Mouse (Mus musculus) heart, embryonic 15.5 days (tissue): ENCODE measurements around the gene Prelp. TPM values are rescaled to one million over a fixed set of nuclear protein-coding genes. Genes with fewer than 3 reads are reported as not detected.
A peak's percentile ranks its signal among the peaks of the same experiment; 100 is the strongest.
"Not testable (repeated sequence)": the region's sequence is repeated elsewhere in the genome, so short reads cannot be mapped to it uniquely, and the experiment has no call there.

Source experiments
- ATAC-seq: fragments of 200-750 bp; cut with Nextera tagmentation; replicated peaks from 2 replicates; pipeline ENCODE4 v1.8.0; 2017; ENCODE audit warnings: low read depth, moderate TSS enrichment; ENCODE audit not compliant: insufficient number of reproducible peaks, insufficient read depth, low FRiP score
- H3K27ac ChIP-seq: fragments of 300-500 bp; sonication (generic); 2 replicates; pipeline ENCODE4 v1.5.1; 2015; ENCODE audit warnings: mild to moderate bottlenecking, inconsistent platforms
- H3K27me3 ChIP-seq: fragments of 300-500 bp; sonication (generic); 2 replicates; pipeline ENCODE4 v1.6.1; 2015; ENCODE audit warnings: inconsistent platforms
- H3K36me3 ChIP-seq: fragments of 300-500 bp; sonication (generic); 2 replicates; pipeline ENCODE4 v1.6.1; 2015; ENCODE audit warnings: mild to moderate bottlenecking, inconsistent platforms
- H3K4me1 ChIP-seq: fragments of 300-500 bp; sonication (generic); replicated peaks from 2 replicates; pipeline ENCODE4 v1.6.1; 2015; ENCODE audit warnings: inconsistent platforms
- H3K4me2 ChIP-seq: fragments of 300-500 bp; sonication (generic); 2 replicates; pipeline ENCODE4 v1.6.1; 2015; ENCODE audit warnings: inconsistent platforms, mild to moderate bottlenecking, moderate library complexity
- H3K4me3 ChIP-seq: fragments of 300-500 bp; sonication (generic); 2 replicates; pipeline ENCODE4 v1.5.1; 2015; ENCODE audit warnings: mild to moderate bottlenecking, inconsistent platforms
- H3K9ac ChIP-seq: fragments of 300-500 bp; sonication (generic); 2 replicates; pipeline ENCODE4 v1.6.1; 2015; ENCODE audit warnings: mild to moderate bottlenecking, inconsistent platforms
- H3K9me3 ChIP-seq: fragments of 300-500 bp; sonication (generic); replicated peaks from 2 replicates; pipeline ENCODE4 v1.6.1; 2016; ENCODE audit warnings: inconsistent platforms
- WGBS: fragments of 180-500 bp; shearing (Covaris S2); methylation state at CpG from one replicate; pipeline ENCODE4 v1.1.7; 2015; ENCODE audit warnings: mixed read lengths; 5-methylcytosine and 5-hydroxymethylcytosine counted together
- polyA plus RNA-seq: library from polyadenylated mRNA; unstranded; fragments of >200 nt; fragmentation: Nextera tagmentation; extraction: Ambion mirVana; gene quantifications from 2 replicates; pipeline ENCODE4 v1.2.1, GENCODE M21; 2015

The Prelp gene
- polyA plus RNA-seq: 4.0 and 5.8 TPM in 2 replicates

DNA sequence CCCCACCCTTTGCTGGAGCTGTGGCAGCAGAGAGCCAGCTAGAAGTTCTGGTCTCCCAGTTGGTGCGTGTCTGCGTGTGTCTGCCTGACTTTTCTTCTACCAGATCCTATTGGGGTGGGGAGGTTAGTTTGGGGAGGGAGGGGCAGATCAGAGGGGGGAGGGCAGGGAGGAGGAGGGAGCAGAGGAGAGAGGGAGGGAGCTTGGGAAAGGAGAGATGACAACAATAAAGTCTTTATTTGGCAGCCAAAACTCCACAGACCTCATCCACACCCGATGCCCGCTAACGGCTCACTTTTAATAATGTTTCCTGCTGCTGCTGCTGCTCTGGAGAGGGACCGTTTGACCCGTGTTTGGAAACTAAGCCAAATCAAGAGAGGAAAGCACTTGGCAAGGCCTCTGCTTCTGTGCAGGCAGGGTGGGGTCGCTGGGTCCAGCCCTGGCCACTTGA lies at the start of gene Prelp:
Gene Prelp (minus strand): TSS at position 111 of the 448 bp plus-strand sequence.
- no peaks in the 10 kb centered on the region for H3K36me3 ChIP-seq
- WGBS: 11% methylated on average over 8 of the region's 8 CpGs
- H3K27me3 ChIP-seq: no peaks in the 10 kb centered on the region
- H3K4me1 ChIP-seq: peaks cover 45% of the 10 kb centered on the region
- peak within 1 kb of the TSS; percentile 29 for H3K4me2 ChIP-seq
- no peak within 1 kb of the TSS for H3K9ac ChIP-seq
- ATAC-seq: peak; percentile 77
- no peaks in the 10 kb centered on the region for H3K9me3 ChIP-seq
- H3K4me3 ChIP-seq: peak within 1 kb of the TSS; percentile 20; the same call in 1 of the 2 replicates
- peak within 1 kb of the TSS; percentile 68 for H3K27ac ChIP-seq

DNA sequence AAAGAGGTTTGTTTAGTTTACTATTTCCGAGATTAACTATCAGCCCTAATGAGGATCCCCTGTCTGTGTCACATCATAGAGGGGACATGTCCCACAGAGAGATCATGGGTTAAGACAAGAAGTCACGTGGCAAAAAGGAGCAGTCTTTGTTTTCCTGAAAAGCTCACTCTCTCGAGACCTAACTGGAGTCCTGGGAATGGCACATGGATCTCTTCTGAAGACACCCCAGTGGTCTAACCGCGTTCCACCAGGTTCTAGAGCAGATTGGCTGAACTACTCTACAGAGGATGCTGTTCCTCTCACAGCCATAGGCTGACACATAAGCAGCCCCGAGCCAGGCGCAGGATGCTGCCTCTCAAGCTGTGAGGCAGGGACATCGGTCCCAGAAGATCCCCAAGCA lies 48.2 kb upstream of the Prelp start:
- no peak overlapping the region for H3K4me3 ChIP-seq
- WGBS: 83% methylated on average over 8 of the region's 8 CpGs
- H3K4me1 ChIP-seq: peaks cover 18% of the 10 kb centered on the region
- no peaks in the 10 kb centered on the region for H3K9me3 ChIP-seq
- no peaks in the 10 kb centered on the region for H3K27me3 ChIP-seq
- H3K36me3 ChIP-seq: no peaks in the 10 kb centered on the region
- H3K4me2 ChIP-seq: no peak overlapping the region
- H3K9ac ChIP-seq: no peak overlapping the region
- no peak overlapping the region for H3K27ac ChIP-seq
- ATAC-seq: no peak

DNA sequence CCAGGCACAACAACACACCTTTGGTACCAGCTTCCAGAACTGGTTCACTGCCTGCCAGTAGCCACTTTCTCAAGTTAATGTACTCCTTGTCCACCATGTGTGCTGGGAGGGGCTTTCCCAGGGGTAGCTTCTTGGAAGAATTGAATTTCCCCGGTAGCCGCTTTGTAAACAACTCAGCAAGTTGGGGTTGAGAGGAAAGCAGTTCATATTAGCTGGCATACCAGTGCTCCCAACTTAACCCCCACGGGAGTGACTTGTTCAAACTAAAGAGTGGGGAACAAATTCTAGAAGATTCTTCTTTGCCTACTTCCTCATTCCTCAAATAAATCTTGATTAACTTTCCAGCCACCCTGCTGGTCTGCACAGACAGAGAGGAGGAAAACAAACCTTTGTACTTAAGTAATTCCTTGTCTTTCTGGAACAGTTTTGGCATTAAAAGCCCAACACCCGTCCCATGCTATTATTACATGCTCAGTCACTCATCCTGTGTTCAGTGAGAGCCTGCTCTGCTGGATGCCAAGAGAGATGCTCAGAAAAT lies 47.6 kb upstream of the Prelp start:
- Histone ChIP-seq H3K9me3 (no peaks in the 10 kb centered on the region), H3K27me3 (no peaks in the 10 kb centered on the region), H3K4me2 (no peak overlapping the region), H3K9ac (no peak overlapping the region), H3K4me3 (no peak overlapping the region), H3K36me3 (no peaks in the 10 kb centered on the region), H3K4me1 (peaks cover 18% of the 10 kb centered on the region), H3K27ac (no peak overlapping the region)
- WGBS: 62% methylated on average over 4 of the region's 4 CpGs
- no peak for ATAC-seq

DNA sequence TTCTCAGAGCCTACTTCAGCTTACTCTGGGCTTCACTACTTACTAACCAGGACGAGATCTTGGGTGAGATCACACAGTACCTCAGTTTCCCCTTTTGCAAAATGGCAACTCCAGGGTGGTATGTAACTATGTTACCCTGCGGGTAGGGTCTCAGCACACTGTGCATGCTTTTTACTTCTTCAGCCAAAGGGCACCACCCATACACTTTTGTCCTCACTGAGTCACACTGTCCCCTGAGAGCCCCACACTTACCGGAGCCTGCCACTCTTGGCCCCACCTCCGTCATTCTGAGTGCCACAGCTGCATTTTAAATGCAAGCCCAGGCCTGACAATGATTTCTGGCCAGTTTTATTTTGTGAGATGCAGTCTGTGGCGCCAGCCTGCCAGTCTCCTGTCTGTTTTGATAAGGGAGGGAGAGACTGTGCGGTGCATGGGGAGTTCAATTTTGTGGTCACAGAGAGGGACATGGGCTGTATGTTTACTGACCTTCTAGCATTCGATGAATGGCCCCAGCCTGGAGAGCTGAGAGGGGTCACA lies 46.3 kb upstream of the Prelp start:
- 57% methylated on average over 7 of the region's 7 CpGs for WGBS
- Histone ChIP-seq H3K9me3 (no peaks in the 10 kb centered on the region), H3K4me2 (no peak overlapping the region), H3K4me3 (no peak overlapping the region), H3K9ac (no peak overlapping the region), H3K4me1 (peaks cover 18% of the 10 kb centered on the region), H3K36me3 (no peaks in the 10 kb centered on the region), H3K27me3 (no peaks in the 10 kb centered on the region), H3K27ac (no peak overlapping the region)
- no peak for ATAC-seq

DNA sequence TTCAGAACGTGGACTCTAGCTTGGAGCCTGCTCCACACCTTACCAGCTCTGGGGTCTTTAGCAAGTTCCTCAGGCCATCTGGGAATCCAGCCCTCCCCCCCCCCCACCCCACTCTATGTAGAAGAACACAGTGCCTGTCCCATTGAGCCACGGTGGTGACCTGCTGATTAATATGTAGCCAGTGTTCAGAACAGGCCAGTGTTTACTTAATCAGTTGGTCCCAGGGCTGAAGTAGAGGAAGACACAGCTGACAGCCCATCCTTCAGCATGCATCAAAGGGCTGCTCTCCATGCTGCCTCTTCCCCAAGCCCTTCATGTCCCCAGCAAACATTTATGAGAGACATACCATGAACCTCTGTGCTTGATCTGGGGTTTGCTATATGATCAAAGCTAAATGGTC lies 44.8 kb upstream of the Prelp start:
- Histone ChIP-seq H3K4me2 (no peak overlapping the region), H3K4me3 (no peak overlapping the region), H3K36me3 (no peaks in the 10 kb centered on the region), H3K27ac (no peak overlapping the region; the same call in 1 of the 2 replicates), H3K9ac (no peak overlapping the region), H3K4me1 (peaks cover 31% of the 10 kb centered on the region), H3K27me3 (no peaks in the 10 kb centered on the region), H3K9me3 (no peaks in the 10 kb centered on the region)
- ATAC-seq: no peak
- WGBS: 56% methylated on average over 2 of the region's 2 CpGs

DNA sequence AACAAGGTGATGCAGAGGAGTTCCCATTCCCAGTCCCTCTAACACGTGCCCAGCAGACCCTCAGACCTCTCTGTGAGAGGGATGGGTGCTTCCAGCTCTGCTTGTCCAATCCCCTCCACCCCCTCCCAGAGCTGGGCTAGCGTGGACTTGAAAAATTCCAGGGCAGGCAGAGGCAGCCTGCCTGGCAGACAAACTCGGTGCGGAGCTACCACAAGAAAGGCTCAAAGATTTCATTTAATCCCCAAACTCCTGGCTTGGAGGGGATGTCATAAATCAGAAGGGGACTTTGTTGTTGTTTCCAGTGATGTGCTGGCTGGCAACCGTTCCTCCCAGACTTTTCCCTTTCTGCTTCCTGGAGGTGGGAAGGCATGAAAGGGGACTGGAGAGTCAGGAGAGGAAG lies 44.1 kb upstream of the Prelp start:
- Histone ChIP-seq H3K4me3 (no peak overlapping the region), H3K9ac (no peak overlapping the region), H3K27ac (peak overlapping the region; percentile 4; the same call in 1 of the 2 replicates), H3K27me3 (no peaks in the 10 kb centered on the region), H3K4me1 (peaks cover 34% of the 10 kb centered on the region), H3K36me3 (no peaks in the 10 kb centered on the region), H3K9me3 (no peaks in the 10 kb centered on the region), H3K4me2 (no peak overlapping the region)
- ATAC-seq: no peak
- WGBS: 36% methylated on average over 5 of the region's 5 CpGs

DNA sequence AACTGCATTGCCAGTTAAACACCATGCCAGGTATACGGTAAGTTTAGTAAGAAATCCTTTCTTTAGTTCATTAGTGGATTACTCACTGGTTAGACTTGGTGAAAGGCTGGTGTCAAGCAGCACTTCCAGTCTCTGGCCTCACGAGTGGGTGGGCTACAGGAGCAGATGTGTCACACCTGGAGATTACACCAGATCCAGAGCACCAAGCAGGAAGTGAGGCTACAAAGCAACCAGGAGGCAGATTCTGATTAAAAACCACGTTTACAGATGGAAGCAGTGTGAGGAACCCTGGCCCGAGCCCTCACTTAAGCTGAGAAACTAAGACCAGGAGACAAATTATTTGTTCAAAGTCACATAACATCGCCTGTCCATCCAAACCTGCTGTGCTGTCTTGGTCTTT lies 43.5 kb upstream of the Prelp start:
- 71% methylated on average over 5 of the region's 5 CpGs for WGBS
- ATAC-seq: no peak
- no peak overlapping the region for H3K9ac ChIP-seq
- no peaks in the 10 kb centered on the region for H3K9me3 ChIP-seq
- H3K36me3 ChIP-seq: no peaks in the 10 kb centered on the region
- no peak overlapping the region for H3K4me2 ChIP-seq
- H3K4me1 ChIP-seq: peaks cover 34% of the 10 kb centered on the region
- no peak overlapping the region for H3K4me3 ChIP-seq
- no peak overlapping the region for H3K27ac ChIP-seq
- no peaks in the 10 kb centered on the region for H3K27me3 ChIP-seq

DNA sequence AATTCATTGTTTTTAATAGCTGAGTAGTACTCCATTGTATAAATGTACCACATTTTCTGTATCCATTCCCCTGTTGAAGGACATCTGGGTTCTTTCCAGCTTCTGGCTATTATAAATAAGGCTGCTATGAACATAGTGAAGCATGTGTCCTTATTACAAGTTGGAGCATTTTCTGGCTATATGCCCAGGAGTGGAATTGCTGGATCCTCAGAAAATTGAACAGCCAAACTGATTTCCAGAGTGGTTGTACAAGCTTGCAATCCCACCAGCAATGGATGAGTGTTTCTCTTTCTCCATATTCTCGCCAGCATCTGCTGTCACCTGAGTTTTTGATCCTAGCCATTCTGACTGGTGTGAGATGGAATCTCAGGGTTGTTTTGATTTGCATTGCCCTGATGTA lies 42.4 kb upstream of the Prelp start:
- H3K4me2 ChIP-seq, H3K4me3 ChIP-seq, ATAC-seq, H3K27me3 ChIP-seq, H3K36me3 ChIP-seq, H3K27ac ChIP-seq, H3K9ac ChIP-seq, H3K9me3 ChIP-seq: not testable (repeated sequence)
- WGBS: 83% methylated on average over 1 of the region's 1 CpGs
- peaks cover 34% of the 10 kb centered on the region for H3K4me1 ChIP-seq

DNA sequence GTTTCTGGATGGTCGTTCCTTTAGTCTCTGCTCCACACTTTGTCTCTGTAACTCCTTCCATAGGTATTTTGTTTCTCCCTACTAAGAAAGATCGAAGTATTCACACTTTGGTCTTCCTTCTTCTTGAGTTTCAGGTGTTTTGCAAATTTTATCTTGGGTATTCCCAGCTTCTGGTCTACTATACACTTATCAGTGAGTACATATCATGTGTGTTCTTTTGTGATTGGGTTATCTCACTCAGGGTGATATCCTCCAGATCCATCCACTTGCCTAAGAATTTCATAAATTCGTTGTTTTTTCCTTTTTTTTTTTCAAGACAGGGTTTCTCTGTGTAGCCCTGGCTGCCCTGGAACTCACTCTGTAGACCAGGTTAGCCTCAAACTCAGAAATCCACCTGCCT lies 41.9 kb upstream of the Prelp start:
- H3K9me3 ChIP-seq, H3K27me3 ChIP-seq, H3K4me2 ChIP-seq, H3K9ac ChIP-seq, H3K4me3 ChIP-seq, H3K36me3 ChIP-seq, H3K27ac ChIP-seq, ATAC-seq: not testable (repeated sequence)
- 89% methylated on average over 3 of the region's 3 CpGs for WGBS
- peaks cover 34% of the 10 kb centered on the region for H3K4me1 ChIP-seq

DNA sequence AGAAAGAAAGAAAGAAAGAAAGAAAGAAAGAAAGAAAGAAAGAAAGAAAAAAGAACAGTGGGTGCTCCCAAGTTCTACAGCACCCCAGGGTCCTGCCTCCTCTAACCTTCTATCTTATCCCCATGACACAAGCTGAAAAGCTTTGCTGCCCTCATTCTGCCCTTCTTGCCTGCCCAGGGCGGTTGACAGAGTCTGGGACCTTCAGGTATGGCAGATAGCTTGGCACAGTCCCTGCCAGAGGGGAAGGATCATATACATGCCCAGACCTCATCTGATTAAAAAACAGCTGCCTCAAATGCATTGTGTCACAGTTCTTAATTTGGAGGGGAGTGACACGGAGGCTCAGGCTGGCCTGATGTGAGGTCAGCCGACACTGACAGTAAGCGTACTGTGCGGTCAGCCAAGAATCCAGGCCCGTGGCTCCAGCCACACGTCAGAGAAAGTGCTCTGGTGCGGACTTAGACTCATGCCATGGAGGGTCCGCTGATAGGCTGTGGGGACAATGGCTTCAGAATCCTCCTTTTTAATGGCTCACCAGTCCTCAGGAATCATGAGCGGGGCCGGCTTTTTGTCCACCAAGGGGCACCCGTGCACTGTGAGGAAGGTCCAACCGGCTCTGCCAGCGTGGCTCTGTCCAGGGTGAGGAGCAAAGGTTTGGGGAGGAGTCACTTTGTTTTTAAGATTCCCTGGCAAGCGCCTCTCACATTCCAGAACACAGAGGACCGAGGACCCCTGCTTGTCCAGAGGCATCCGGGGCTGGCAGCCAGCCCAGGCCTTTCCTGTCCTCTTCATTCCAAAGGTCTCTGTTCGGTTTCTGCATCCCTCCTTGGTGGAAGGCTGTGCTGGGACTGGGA lies 40.3 kb upstream of the Prelp start:
- no peaks in the 10 kb centered on the region for H3K36me3 ChIP-seq
- H3K9ac ChIP-seq: peak overlapping the region; percentile 46; the same call in 1 of the 2 replicates
- ATAC-seq: peak; percentile 92
- peak overlapping the region; percentile 79 for H3K27ac ChIP-seq
- no peaks in the 10 kb centered on the region for H3K9me3 ChIP-seq
- H3K4me3 ChIP-seq: peak overlapping the region; percentile 29
- H3K4me1 ChIP-seq: peaks cover 27% of the 10 kb centered on the region
- 12% methylated on average over 18 of the region's 18 CpGs for WGBS
- peak overlapping the region; percentile 62 for H3K4me2 ChIP-seq
- no peaks in the 10 kb centered on the region for H3K27me3 ChIP-seq

DNA sequence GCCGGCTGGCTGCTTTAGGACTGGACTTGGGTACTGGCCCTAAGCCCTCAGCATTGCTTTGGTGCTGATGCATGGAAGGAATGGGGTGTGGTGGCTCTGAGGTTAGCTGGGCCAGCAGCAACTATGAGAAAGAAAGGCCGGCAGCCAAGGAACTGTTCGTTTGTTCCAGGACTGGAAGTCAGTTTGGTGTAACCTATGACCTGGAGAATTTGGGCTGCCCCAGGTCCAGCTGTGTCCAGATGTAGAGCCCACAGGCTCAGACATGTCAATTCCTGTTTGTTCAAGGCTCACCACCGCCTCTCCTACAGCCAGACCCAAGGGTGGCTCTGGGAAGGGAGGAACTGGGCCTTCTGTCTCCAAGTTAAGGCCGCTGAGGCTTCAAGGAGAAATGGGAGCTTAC lies 38.3 kb upstream of the Prelp start:
- H3K4me3 ChIP-seq: no peak overlapping the region

More for the DNA sequence above, 38.3 kb upstream of the Prelp start:
- H3K4me2 ChIP-seq: no peak overlapping the region
- H3K9me3 ChIP-seq: no peaks in the 10 kb centered on the region
- no peaks in the 10 kb centered on the region for H3K27me3 ChIP-seq
- no peaks in the 10 kb centered on the region for H3K36me3 ChIP-seq
- H3K9ac ChIP-seq: no peak overlapping the region
- 74% methylated on average over 5 of the region's 5 CpGs for WGBS
- no peak for ATAC-seq
- 0 out of 2 replicates have a peak overlapping the region, but pooled peaks have one; percentile 24 for H3K27ac ChIP-seq
- H3K4me1 ChIP-seq: peaks cover 23% of the 10 kb centered on the region
